Mouse (Mus musculus): Measurements from ENCODE around the gene Gm10181. TPM values are rescaled to one million over a fixed set of nuclear protein-coding genes. Genes with fewer than 3 reads are reported as not detected.

The Gm10181 gene
- not detected in 2 replicates for polyA plus RNA-seq (2012)

GRCm38 (mm10) chr9:25089122-25089521 is at the start of gene Gm10181:
Gene Gm10181, plus strand, starts transcription at chr9:25089422.
- no peak within 1 kb of the TSS for H3K4me3 ChIP-seq (replicated peaks)
- H3K9me3 ChIP-seq (ENCODE audit: control insufficient read depth, low read length), result no peaks in the 10 kb centered on the region
- no peaks in the 10 kb centered on the region for H3K36me3 ChIP-seq (ENCODE audit: control insufficient read depth)
- no peaks in the 10 kb centered on the region for H3K4me1 ChIP-seq (ENCODE audit: control insufficient read depth)
- no peaks in the 10 kb centered on the region for H3K27me3 ChIP-seq (ENCODE audit: control insufficient read depth)
- TF ChIP-seq GATA1 (IDR thresholded peaks at IDR 0.05; ENCODE audit: low read length), result no peak
- TF ChIP-seq TAL1 (IDR thresholded peaks at IDR 0.05; ENCODE audit: low read length), result no peak

GRCm38 (mm10) chr9:25041665-25042064 is 47.6 kb upstream of the Gm10181 start:
- TF ChIP-seq GATA1 (IDR thresholded peaks at IDR 0.05; ENCODE audit: low read length), result no peak
- no peak for TF ChIP-seq TAL1 (IDR thresholded peaks at IDR 0.05; ENCODE audit: low read length)
- Histone ChIP-seq H3K4me1 (ENCODE audit: control insufficient read depth) (no peaks in the 10 kb centered on the region), H3K27me3 (ENCODE audit: control insufficient read depth) (no peaks in the 10 kb centered on the region), H3K4me3 (replicated peaks) (no peak overlapping the region), H3K9me3 (ENCODE audit: control insufficient read depth, low read length) (no peaks in the 10 kb centered on the region), H3K36me3 (ENCODE audit: control insufficient read depth) (no peaks in the 10 kb centered on the region)

GRCm38 (mm10) chr9:25042162-25043111 is 46.8 kb upstream of the Gm10181 start:
- Histone ChIP-seq H3K36me3 (ENCODE audit: control insufficient read depth) (no peaks in the 10 kb centered on the region), H3K9me3 (ENCODE audit: control insufficient read depth, low read length) (no peaks in the 10 kb centered on the region), H3K27me3 (ENCODE audit: control insufficient read depth) (no peaks in the 10 kb centered on the region), H3K4me1 (ENCODE audit: control insufficient read depth) (no peaks in the 10 kb centered on the region), H3K4me3 (replicated peaks) (no peak overlapping the region)
- TF ChIP-seq GATA1 (IDR thresholded peaks at IDR 0.05; ENCODE audit: low read length) (no peak), TAL1 (IDR thresholded peaks at IDR 0.05; ENCODE audit: low read length) (no peak)

GRCm38 (mm10) chr9:25044325-25044724 is 44.9 kb upstream of the Gm10181 start:
- Histone ChIP-seq H3K27me3 (ENCODE audit: control insufficient read depth) (no peaks in the 10 kb centered on the region), H3K9me3 (ENCODE audit: control insufficient read depth, low read length) (no peaks in the 10 kb centered on the region), H3K4me3 (replicated peaks) (no peak overlapping the region), H3K36me3 (ENCODE audit: control insufficient read depth) (no peaks in the 10 kb centered on the region), H3K4me1 (ENCODE audit: control insufficient read depth) (peaks cover 8% of the 10 kb centered on the region)
- no peak for TF ChIP-seq TAL1 (IDR thresholded peaks at IDR 0.05; ENCODE audit: low read length)
- TF ChIP-seq GATA1 (IDR thresholded peaks at IDR 0.05; ENCODE audit: low read length), result no peak

- Histone ChIP-seq H3K4me3 (replicated peaks) (peak overlapping the region; percentile 13), H3K27me3 (ENCODE audit: control insufficient read depth) (no peaks in the 10 kb centered on the region), H3K9me3 (ENCODE audit: control insufficient read depth, low read length) (no peaks in the 10 kb centered on the region), H3K36me3 (ENCODE audit: control insufficient read depth) (no peaks in the 10 kb centered on the region), H3K4me1 (ENCODE audit: control insufficient read depth) (peaks cover 8% of the 10 kb centered on the region)
- TF ChIP-seq TAL1 (IDR thresholded peaks at IDR 0.05; ENCODE audit: low read length) (no peak), GATA1 (IDR thresholded peaks at IDR 0.05; ENCODE audit: low read length) (no peak)
Observed at GRCm38 (mm10) chr9:25048289-25048688, 40.9 kb upstream of the Gm10181 start.

- TF ChIP-seq GATA1 (IDR thresholded peaks at IDR 0.05; ENCODE audit: low read length) (no peak), TAL1 (IDR thresholded peaks at IDR 0.05; ENCODE audit: low read length) (no peak)
- Histone ChIP-seq H3K9me3 (ENCODE audit: control insufficient read depth, low read length) (no peaks in the 10 kb centered on the region), H3K27me3 (ENCODE audit: control insufficient read depth) (no peaks in the 10 kb centered on the region), H3K36me3 (ENCODE audit: control insufficient read depth) (no peaks in the 10 kb centered on the region), H3K4me1 (ENCODE audit: control insufficient read depth) (peaks cover 8% of the 10 kb centered on the region), H3K4me3 (replicated peaks) (no peak overlapping the region)
Observed at GRCm38 (mm10) chr9:25048940-25049339, 40.3 kb upstream of the Gm10181 start.

- Histone ChIP-seq H3K9me3 (ENCODE audit: control insufficient read depth, low read length) (no peaks in the 10 kb centered on the region), H3K36me3 (ENCODE audit: control insufficient read depth) (no peaks in the 10 kb centered on the region), H3K4me1 (ENCODE audit: control insufficient read depth) (peaks cover 8% of the 10 kb centered on the region), H3K27me3 (ENCODE audit: control insufficient read depth) (no peaks in the 10 kb centered on the region), H3K4me3 (replicated peaks) (no peak overlapping the region)
- no peak for TF ChIP-seq TAL1 (IDR thresholded peaks at IDR 0.05; ENCODE audit: low read length)
- no peak for TF ChIP-seq GATA1 (IDR thresholded peaks at IDR 0.05; ENCODE audit: low read length)
Observed at GRCm38 (mm10) chr9:25051901-25052300, 37.3 kb upstream of the Gm10181 start.

- Histone ChIP-seq H3K4me1 (ENCODE audit: control insufficient read depth) (no peaks in the 10 kb centered on the region), H3K27me3 (ENCODE audit: control insufficient read depth) (no peaks in the 10 kb centered on the region), H3K9me3 (ENCODE audit: control insufficient read depth, low read length) (no peaks in the 10 kb centered on the region), H3K36me3 (ENCODE audit: control insufficient read depth) (no peaks in the 10 kb centered on the region), H3K4me3 (replicated peaks) (no peak overlapping the region)
- TF ChIP-seq TAL1 (IDR thresholded peaks at IDR 0.05; ENCODE audit: low read length) (no peak), GATA1 (IDR thresholded peaks at IDR 0.05; ENCODE audit: low read length) (no peak)
Observed at GRCm38 (mm10) chr9:25055650-25056376, 33.4 kb upstream of the Gm10181 start.

GRCm38 (mm10) chr9:25058726-25059125 is 30.5 kb upstream of the Gm10181 start:
- H3K4me1 ChIP-seq (ENCODE audit: control insufficient read depth), result no peaks in the 10 kb centered on the region
- H3K36me3 ChIP-seq (ENCODE audit: control insufficient read depth), result no peaks in the 10 kb centered on the region
- TF ChIP-seq TAL1 (IDR thresholded peaks at IDR 0.05; ENCODE audit: low read length) (no peak), GATA1 (IDR thresholded peaks at IDR 0.05; ENCODE audit: low read length) (no peak)
- H3K4me3 ChIP-seq (replicated peaks), result no peak overlapping the region
- H3K9me3 ChIP-seq (ENCODE audit: control insufficient read depth, low read length), result no peaks in the 10 kb centered on the region
- H3K27me3 ChIP-seq (ENCODE audit: control insufficient read depth), result no peaks in the 10 kb centered on the region

Measured in erythroblast, embryonic 14.5 days (primary cell).